Comparison of ENCODE assay signal across 26 mouse cellular contexts in genomic region chr6:89121746-89122070, GRCm38 (mm10).
A peak's percentile ranks its signal among the peaks of the same experiment; 100 is the strongest.
DNase-seq lines count a peak whose midpoint lies in the region; ATAC-seq and TF ChIP-seq lines count a peak whose summit lies in the region.
"Had no signal": no experiment of that assay in that cellular context is flagged by ENCODE, and none has a peak within 500 bp of the region (broad histone marks: within the 10 kb centered on the region; RNA-seq: fewer than 3 reads in every experiment).

No protein-coding gene starts in this region.

- no peak overlapping the region for H3K27ac ChIP-seq in heart, postnatal 0 days (ENCODE audit: low read depth)
- H3K27ac ChIP-seq in neural tube, embryonic 12.5 days = no peak overlapping the region
- no peak overlapping the region for H3K27ac ChIP-seq in neural tube, embryonic 15.5 days (replicated peaks)
- H3K27ac ChIP-seq in stomach, postnatal 0 days (replicated peaks) = no peak overlapping the region
- no peak overlapping the region for H3K27ac ChIP-seq in liver, embryonic 12.5 days
- H3K27ac ChIP-seq: heart, embryonic 10.5 days; liver, embryonic 15.5 days; midbrain, embryonic 12.5 days had no signal

- no peaks in the 10 kb centered on the region for H3K36me3 ChIP-seq in heart, postnatal 0 days (replicated peaks; ENCODE audit: control insufficient read depth, insufficient read depth, low read length)
- H3K36me3 ChIP-seq in neural tube, embryonic 12.5 days = no peaks in the 10 kb centered on the region
- H3K36me3 ChIP-seq in neural tube, embryonic 15.5 days = no peaks in the 10 kb centered on the region
- no peaks in the 10 kb centered on the region for H3K36me3 ChIP-seq in stomach, postnatal 0 days (ENCODE audit: control insufficient read depth, insufficient read depth, low read length)
- H3K36me3 ChIP-seq in liver, embryonic 12.5 days = no peaks in the 10 kb centered on the region
- H3K36me3 ChIP-seq: heart, embryonic 10.5 days; liver, embryonic 15.5 days; midbrain, embryonic 12.5 days had no signal

- no peak overlapping the region for H3K4me2 ChIP-seq in heart, postnatal 0 days (ENCODE audit: low read depth, low read length)
- no peak overlapping the region for H3K4me2 ChIP-seq in neural tube, embryonic 12.5 days (replicated peaks)
- no peak overlapping the region for H3K4me2 ChIP-seq in neural tube, embryonic 15.5 days
- H3K4me2 ChIP-seq in stomach, postnatal 0 days (replicated peaks; ENCODE audit: low read depth) = no peak overlapping the region
- no peak overlapping the region for H3K4me2 ChIP-seq in liver, embryonic 12.5 days
- H3K4me2 ChIP-seq: liver, embryonic 15.5 days; lung, embryonic 14.5 days; midbrain, embryonic 12.5 days had no signal

- H3K4me3 ChIP-seq in heart, postnatal 0 days (ENCODE audit: low read depth, low read length) = no peak overlapping the region
- no peak overlapping the region for H3K4me3 ChIP-seq in neural tube, embryonic 12.5 days
- H3K4me3 ChIP-seq in neural tube, embryonic 15.5 days (replicated peaks) = no peak overlapping the region
- no peak overlapping the region for H3K4me3 ChIP-seq in stomach, postnatal 0 days (ENCODE audit: low read depth, low read length)
- H3K4me3 ChIP-seq in liver, embryonic 12.5 days = no peak overlapping the region
- H3K4me3 ChIP-seq: erythroblast, embryonic 14.5 days; heart, embryonic 10.5 days; liver, embryonic 15.5 days; midbrain, embryonic 12.5 days had no signal

- intact Hi-C loops in heart, postnatal 36 days (cut with DNase I) = no loop called here

- peak; percentile 62 to 72 for DNase-seq in adrenal gland, adult (ENCODE audit: inconsistent age in 2 of 2, low spot score in 1 of 2)
- DNase-seq in adrenal gland, postnatal 10 days = no peak
- no peak for DNase-seq in heart, postnatal 0 days (ENCODE audit: low spot score)
- no peak for DNase-seq in heart, postnatal 36 days
- DNase-seq in stomach, postnatal 0 days (ENCODE audit: low spot score) = no peak
- DNase-seq: cerebellum, adult 11 months; cerebellum, adult 9-10 months; cerebellum, postnatal 36 days; embryo, embryonic 11 days; gastrocnemius, postnatal 14 days; kidney, adult 11 months; kidney, postnatal 25 days; liver; lung, embryonic 14.5 days; lung, postnatal 14 days; right cerebral cortex, postnatal 4 days; thymus, postnatal 4 days had no signal

- H3K9me3 ChIP-seq in heart, postnatal 0 days (replicated peaks; ENCODE audit: control insufficient read depth, low read length) = no peaks in the 10 kb centered on the region
- no peaks in the 10 kb centered on the region for H3K9me3 ChIP-seq in neural tube, embryonic 12.5 days
- no peaks in the 10 kb centered on the region for H3K9me3 ChIP-seq in neural tube, embryonic 15.5 days (replicated peaks)
- no peaks in the 10 kb centered on the region for H3K9me3 ChIP-seq in stomach, postnatal 0 days (ENCODE audit: control insufficient read depth, low read length)
- H3K9me3 ChIP-seq in liver, embryonic 12.5 days (replicated peaks) = no peaks in the 10 kb centered on the region
- H3K9me3 ChIP-seq: heart, embryonic 10.5 days; liver, embryonic 15.5 days; midbrain, embryonic 12.5 days had no signal

- ATAC-seq in heart, postnatal 0 days (ENCODE audit: insufficient read depth, low read depth) = 0 out of 2 replicates have a peak, but pooled peaks have one; percentile 27
- ATAC-seq in neural tube, embryonic 12.5 days (ENCODE audit: low FRiP score, low read depth) = peak; percentile 26; the same call in 1 of the 2 replicates
- ATAC-seq in neural tube, embryonic 15.5 days (ENCODE audit: low FRiP score) = no peak
- 0 out of 2 replicates have a peak, but pooled peaks have one; percentile 8 for ATAC-seq in stomach, postnatal 0 days (ENCODE audit: low FRiP score, low TSS enrichment)
- ATAC-seq in liver, embryonic 12.5 days = no peak; the same call in 1 of the 2 replicates
- ATAC-seq: activated CD4-positive, CD25-positive, alpha-beta regulatory T cell, adult 4 months; inflammation-experienced regulatory T-cells, adult 6 months had no signal

- 80% methylated on average over 3 of the region's 3 CpGs for WGBS in heart, postnatal 0 days
- 56% methylated on average over 3 of the region's 3 CpGs for WGBS in neural tube, embryonic 12.5 days
- WGBS in neural tube, embryonic 15.5 days = 77% methylated on average over 3 of the region's 3 CpGs
- WGBS in stomach, postnatal 0 days = 77% methylated on average over 3 of the region's 3 CpGs
- WGBS in liver, embryonic 12.5 days (ENCODE audit: insufficient replicate concordance) = 60% methylated on average over 3 of the region's 3 CpGs

- TF ChIP-seq CTCF in heart, postnatal 0 days (IDR thresholded peaks at IDR 0.05; ENCODE audit: low read depth) = no peak
- no peak for TF ChIP-seq CTCF in stomach, postnatal 0 days (IDR thresholded peaks at IDR 0.05; ENCODE audit: low read depth)

- H3K9ac ChIP-seq in heart, postnatal 0 days (replicated peaks; ENCODE audit: low read depth, low read length) = no peak overlapping the region
- no peak overlapping the region for H3K9ac ChIP-seq in neural tube, embryonic 12.5 days
- H3K9ac ChIP-seq in neural tube, embryonic 15.5 days (replicated peaks) = no peak overlapping the region
- no peak overlapping the region for H3K9ac ChIP-seq in stomach, postnatal 0 days (ENCODE audit: low read length)
- H3K9ac ChIP-seq in liver, embryonic 12.5 days = no peak overlapping the region
- H3K9ac ChIP-seq: liver, embryonic 15.5 days; lung, embryonic 14.5 days; midbrain, embryonic 12.5 days had no signal

- no peak for TF ChIP-seq EP300 in heart, postnatal 0 days (IDR thresholded peaks at IDR 0.05; ENCODE audit: low read depth)
- TF ChIP-seq EP300 in stomach, postnatal 0 days (optimal IDR thresholded peaks at IDR 0.05) = no peak

- no peaks in the 10 kb centered on the region; the same call in 1 of the 2 replicates for H3K27me3 ChIP-seq in heart, postnatal 0 days (ENCODE audit: control insufficient read depth, insufficient read depth, low read length)
- no peaks in the 10 kb centered on the region for H3K27me3 ChIP-seq in neural tube, embryonic 12.5 days (replicated peaks)
- no peaks in the 10 kb centered on the region; the same call in 1 of the 2 replicates for H3K27me3 ChIP-seq in neural tube, embryonic 15.5 days (replicated peaks)
- H3K27me3 ChIP-seq in stomach, postnatal 0 days (ENCODE audit: control insufficient read depth, insufficient read depth, low read length) = no peaks in the 10 kb centered on the region
- peaks cover 2% of the 10 kb centered on the region; the same call in 1 of the 2 replicates for H3K27me3 ChIP-seq in liver, embryonic 12.5 days (replicated peaks)
- H3K27me3 ChIP-seq: liver, embryonic 15.5 days had no signal

- H3K4me1 ChIP-seq in heart, postnatal 0 days (ENCODE audit: control insufficient read depth, insufficient read depth) = no peaks in the 10 kb centered on the region
- H3K4me1 ChIP-seq in neural tube, embryonic 12.5 days = peaks cover 7% of the 10 kb centered on the region; the same call in 1 of the 2 replicates
- peaks cover 8% of the 10 kb centered on the region; the same call in 1 of the 2 replicates for H3K4me1 ChIP-seq in neural tube, embryonic 15.5 days
- H3K4me1 ChIP-seq in stomach, postnatal 0 days (replicated peaks; ENCODE audit: control insufficient read depth, insufficient read depth) = no peaks in the 10 kb centered on the region
- no peaks in the 10 kb centered on the region for H3K4me1 ChIP-seq in liver, embryonic 12.5 days
- H3K4me1 ChIP-seq: liver, embryonic 15.5 days had no signal

Comparison
In these comparisons a context has a peak if more than half of its experiments do, and no peak if none do; other contexts are left out.
1. DNase-seq: peak in adrenal gland, adult (2 of 2); none in adrenal gland, postnatal 10 days (single experiment), heart, postnatal 0 days (single experiment), heart, postnatal 36 days (0 of 2) and stomach, postnatal 0 days (single experiment).
2. ATAC-seq: peak in heart, postnatal 0 days (single experiment), neural tube, embryonic 12.5 days (single experiment) and stomach, postnatal 0 days (single experiment); none in neural tube, embryonic 15.5 days (single experiment) and liver, embryonic 12.5 days (single experiment).